Mouse (Mus musculus) kidney, postnatal 25 days (tissue): Measurements from ENCODE around the gene C730034F03Rik.

Source experiments
- DNase-seq, 2 experiments: peaks; one replicate each; pipeline ENCODE4 v3.0.0; 2021; ENCODE audit warnings: mixed read lengths in 2 of 2

C730034F03Rik gene

GRCm38 (mm10) chr15:89432946-89433345, 3.6 kb downstream of the C730034F03Rik start:
- DNase-seq: no peak

GRCm38 (mm10) chr15:89434136-89434535, 4.7 kb downstream of the C730034F03Rik start:
- no peak for DNase-seq

- DNase-seq: no peak
These were observed 6.5 kb downstream of the C730034F03Rik start for GRCm38 (mm10) chr15:89435878-89436277.

GRCm38 (mm10) chr15:89442486-89443070, 13.2 kb downstream of the C730034F03Rik start:
- no peak for DNase-seq

- peak; percentile 70 to 77 for DNase-seq
These were observed 23.8 kb downstream of the C730034F03Rik start for GRCm38 (mm10) chr15:89452906-89453864.

GRCm38 (mm10) chr15:89453865-89454478, 24.6 kb downstream of the C730034F03Rik start, which contains the start of gene Mapk8ip2:
Gene Mapk8ip2 (plus strand): TSS chr15:89453913.
- DNase-seq: no peak

- no peak for DNase-seq
These were observed 25.5 kb downstream of the C730034F03Rik start for GRCm38 (mm10) chr15:89454857-89455256.

- DNase-seq: no peak
These were observed 26.3 kb downstream of the C730034F03Rik start for GRCm38 (mm10) chr15:89455642-89456041.

- DNase-seq: no peak
These were observed 29.6 kb downstream of the C730034F03Rik start for GRCm38 (mm10) chr15:89458942-89459341.

GRCm38 (mm10) chr15:89459821-89460220, 30.4 kb downstream of the C730034F03Rik start:
- DNase-seq: no peak

GRCm38 (mm10) chr15:89460298-89460697, 30.9 kb downstream of the C730034F03Rik start:
- no peak for DNase-seq

GRCm38 (mm10) chr15:89461321-89461720, 31.9 kb downstream of the C730034F03Rik start:
- no peak for DNase-seq

- DNase-seq: no peak
These were observed 32.8 kb downstream of the C730034F03Rik start for GRCm38 (mm10) chr15:89462176-89462575.

- peak in 1 of 2 experiments; percentile 58 for DNase-seq
These were observed 34.2 kb downstream of the C730034F03Rik start for GRCm38 (mm10) chr15:89463334-89464235.

- DNase-seq: no peak
These were observed 35.7 kb downstream of the C730034F03Rik start for GRCm38 (mm10) chr15:89465052-89465451.

- no peak for DNase-seq
These were observed 39.2 kb downstream of the C730034F03Rik start for GRCm38 (mm10) chr15:89468577-89468976.

GRCm38 (mm10) chr15:89471476-89471875, 42.1 kb downstream of the C730034F03Rik start:
- no peak for DNase-seq

GRCm38 (mm10) chr15:89473370-89473769, 44.0 kb downstream of the C730034F03Rik start:
- no peak for DNase-seq

GRCm38 (mm10) chr15:89473921-89474320, 44.5 kb downstream of the C730034F03Rik start:
- no peak for DNase-seq

- DNase-seq: peak in 1 of 2 experiments; percentile 51
These were observed 45.4 kb downstream of the C730034F03Rik start for GRCm38 (mm10) chr15:89474596-89475292.

GRCm38 (mm10) chr15:89475293-89475600, 45.9 kb downstream of the C730034F03Rik start:
- no peak for DNase-seq
